Mouse (Mus musculus) Patski (cell line): Measurements from ENCODE around the gene Bbox1. TPM values are rescaled to one million over a fixed set of nuclear protein-coding genes. Genes with fewer than 3 reads are reported as not detected.

ENCODE experiments used
- ATAC-seq: fragments of 100-300 bp; one replicate; pipeline ENCODE4 v1.8.0; 2021
- CTCF ChIA-PET: fragments of 350-600 bp; sonication (Branson Sonifier 250); formaldehyde crosslinking; loops from one replicate; lab custom pipeline; 2022; ENCODE audit warnings: inconsistent platforms; lab: Charles Lee
- POLR2A ChIA-PET: fragments of 350-600 bp; sonication (Branson Sonifier 250); formaldehyde crosslinking; loops from one replicate; lab custom pipeline; 2022; ENCODE audit warnings: antibody characterized with exemption, inconsistent platforms; lab: Charles Lee
- DNase-seq: peaks from one replicate; pipeline ENCODE4 v3.0.0-alpha.2; 2011; ENCODE audit warnings: low read depth, low spot score
- H3K27me3 ChIP-seq: fragments of 371-371 bp; one replicate; pipeline ENCODE4 v1.5.1; 2021
- CTCF ChIP-seq: fragments of 100-300 bp; IDR thresholded peaks from one replicate; pipeline ENCODE4 v1.5.1; 2021
- in situ Hi-C: fragments of 300-500 bp; cut with MboI; formaldehyde crosslinking; loops from 3 replicates; pipeline ENCODE4 v1.11.1; 2018; ENCODE audit warnings: low pct_unique_long_range_greater_than_20kb, mixed read lengths
- polyA plus RNA-seq: library from polyadenylated mRNA; unstranded; gene quantifications from one replicate; pipeline ENCODE4 v1.2.3, GENCODE M21; 2021

Gene Bbox1
- polyA plus RNA-seq, 1 experiment from 2014 or later = not detected

- CTCF ChIA-PET = interaction anchor here (0.7 to 3.6 kb wide), 10 partner anchors 11 to 350 kb away, joined by 3 to 19 read pairs (median 6); no protein-coding TSS in a partner anchor
- H3K27me3 ChIP-seq = no peaks in the 10 kb centered on the region
- POLR2A ChIA-PET = interaction anchor here (0.9 to 1.6 kb wide), 2 partner anchors 10 kb away, joined by 3 read pairs; no protein-coding TSS in a partner anchor
- ATAC-seq (peak; percentile 97), DNase-seq (peak; percentile 85)
- in situ Hi-C loops = loop anchor here (10.0 kb wide), 1 partner anchor 770 kb away; no protein-coding TSS in a partner anchor
- no peak for TF ChIP-seq CTCF
Observed at GRCm38 (mm10) chr2:110214991-110215684, 99.2 kb downstream of the Bbox1 start.

GRCm38 (mm10) chr2:110214278-110214677 is 100.1 kb downstream of the Bbox1 start:
- ATAC-seq (no peak), DNase-seq (no peak)
- ChIA-PET POLR2A (interaction anchor here (1.6 kb wide), 1 partner anchor 11 kb away, joined by 3 read pairs; no protein-coding TSS in a partner anchor), CTCF (interaction anchor here (1.5 to 3.6 kb wide), 5 partner anchors 10 to 310 kb away, joined by 5 to 19 read pairs (median 7); no protein-coding TSS in a partner anchor)
- TF ChIP-seq CTCF = no peak
- H3K27me3 ChIP-seq = no peaks in the 10 kb centered on the region
- in situ Hi-C loops = loop anchor here (10.0 kb wide), 1 partner anchor 771 kb away; no protein-coding TSS in a partner anchor

Other genes starting within 250 kb of the Bbox1 start
- not detected for gene Fibin, start 48.6 kb upstream of the Bbox1 start, polyA plus RNA-seq